Mouse (Mus musculus) heart, postnatal 4 days (tissue): ENCODE measurements around the gene Afm. TPM values are rescaled to one million over a fixed set of nuclear protein-coding genes. Genes with fewer than 3 reads are reported as not detected.

ENCODE experiments used
- total RNA-seq, 2 experiments: library from RNA; stranded (reverse); gene quantifications; 2 replicates each; pipeline ENCODE4 v1.2.3; 2021

The Afm gene
- total RNA-seq, 2 experiments from 2014 or later, result not detected

Other genes with a start within 250 kb of the Afm start
- gene Ankrd17, start 152.4 kb upstream of the Afm start, total RNA-seq, result 10 to 100 TPM; 85.7 to 88.5 TPM
- 1 to 10 TPM in 1 of 2 experiments, under 1 TPM in 1; 0.81 to 1.8 TPM for gene Gm9958, start 151.7 kb upstream of the Afm start, total RNA-seq
- 1 to 10 TPM; 2.3 to 4.0 TPM for gene Alb, start 58.0 kb upstream of the Afm start, total RNA-seq
- 1 to 10 TPM in 1 of 2 experiments, under 1 TPM in 1; 0.56 to 1.3 TPM for gene Afp, start 28.2 kb upstream of the Afm start, total RNA-seq
- not detected for gene 5830473C10Rik, start 42.2 kb downstream of the Afm start, total RNA-seq
- under 1 TPM; 0.17 to 0.23 TPM for gene Rassf6, start 121.7 kb downstream of the Afm start, total RNA-seq
- not detected for gene Cxcl5, start 240.4 kb downstream of the Afm start, total RNA-seq
- 1 to 10 TPM; 1.7 to 2.9 TPM for gene Ppbp, start 249.6 kb downstream of the Afm start, total RNA-seq